Mouse (Mus musculus): ENCODE data around the gene Rps2. TPM values are rescaled to one million over a fixed set of nuclear protein-coding genes. Genes with fewer than 3 reads are reported as not detected.
A peak's percentile ranks its signal among the peaks of the same experiment; 100 is the strongest.

The Rps2 gene
- total and polyA plus RNA-seq, 3 experiments = 1,852 to 4,516 TPM; not detected in 1

- peak; percentile 32; the same call in 1 of the 2 replicates for TF ChIP-seq SMC3 (IDR thresholded peaks at IDR 0.05; ENCODE audit: low read depth, low read length)
- TF ChIP-seq POLR2AphosphoS5 (IDR thresholded peaks at IDR 0.05; ENCODE audit: borderline replicate concordance, low read depth, low read length) = no peak
- peak; percentile 89 to 97 (median 93) for TF ChIP-seq CTCF (IDR thresholded peaks at IDR 0.05 in 2 of 3, conservative IDR thresholded peaks at IDR 0.05 in 1 of 3; ENCODE audit: control insufficient read depth in 1 of 3, insufficient read depth in 1 of 3, low read depth in 2 of 3, low read length in 3 of 3, poor library complexity in 1 of 3, severe bottlenecking in 1 of 3)
- TF ChIP-seq MAZ (IDR thresholded peaks at IDR 0.05; ENCODE audit: low read depth, low read length) = no peak
- TF ChIP-seq RAD21 (IDR thresholded peaks at IDR 0.05; ENCODE audit: low read depth, low read length) = no peak
- TF ChIP-seq JUND (IDR thresholded peaks at IDR 0.05; ENCODE audit: low read depth, low read length) = no peak
- peak; percentile 94 for TF ChIP-seq NELFE (IDR thresholded peaks at IDR 0.05; ENCODE audit: low read depth, low read length)
- TF ChIP-seq ELF1 (IDR thresholded peaks at IDR 0.05; ENCODE audit: low read depth, low read length) = peak; percentile 61
- TF ChIP-seq KAT2A (conservative IDR thresholded peaks at IDR 0.05; ENCODE audit: low read depth, low read length) = no peak; the same call in 1 of the 2 replicates
- TF ChIP-seq SIN3A (IDR thresholded peaks at IDR 0.05; ENCODE audit: low read length) = peak; percentile 82
- peak; percentile 73 to 96; a peak in 3 of 4 replicates for TF ChIP-seq POLR2A (IDR thresholded peaks at IDR 0.05; ENCODE audit: control insufficient read depth in 1 of 2, insufficient read depth in 1 of 2, low read depth in 1 of 2, low read length in 2 of 2, poor library complexity in 1 of 2)
- no peak for TF ChIP-seq USF2 (IDR thresholded peaks at IDR 0.05; ENCODE audit: borderline replicate concordance in 1 of 2, insufficient read depth in 1 of 2, low read depth in 1 of 2, low read length in 2 of 2)
- 0 out of 2 replicates have a peak, but pooled peaks have one; percentile 21 for TF ChIP-seq MYC (IDR thresholded peaks at IDR 0.05; ENCODE audit: low read depth, low read length)
- no peak for TF ChIP-seq ZNF384 (IDR thresholded peaks at IDR 0.05; ENCODE audit: low read depth, low read length)
Measured at GRCm38 (mm10) chr17:24724184-24724583, 6.3 kb downstream of the Rps2 start, which contains the start of gene Ndufb10 (continued).

DNA sequence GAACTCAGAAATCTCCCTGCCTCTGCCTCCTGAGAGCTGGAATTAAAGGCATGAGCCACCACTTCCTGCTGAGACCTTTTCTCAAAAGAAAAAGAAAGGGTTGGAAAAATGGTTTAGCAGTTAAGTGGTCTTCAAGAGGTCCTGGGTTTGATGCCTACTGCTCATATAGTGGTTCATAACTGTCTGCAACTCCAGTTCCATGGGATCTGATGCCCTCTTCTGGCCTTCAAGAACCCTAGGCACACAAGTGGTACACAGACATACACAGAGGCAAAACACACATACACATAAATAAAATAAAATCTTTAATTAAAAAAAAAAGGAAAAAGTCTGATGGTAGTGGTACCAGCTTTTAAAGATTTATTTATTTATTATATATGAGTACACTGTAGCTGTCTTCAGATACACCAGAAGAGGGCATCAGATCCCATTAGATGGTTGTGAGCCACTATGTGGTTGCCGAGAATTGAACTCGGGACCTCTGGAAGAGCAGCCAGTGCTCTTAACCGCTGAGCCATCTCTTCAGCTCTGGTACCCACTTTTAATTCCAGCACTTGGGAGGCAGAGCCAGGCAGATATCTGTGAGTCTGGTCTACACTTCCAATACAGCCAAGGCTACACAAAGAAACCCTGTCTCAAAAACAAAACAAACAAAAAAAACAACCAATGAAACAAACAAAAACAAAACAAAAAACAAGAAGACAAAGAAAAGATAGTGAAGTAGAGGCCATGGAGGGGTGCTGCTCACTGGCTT, 7.9 kb downstream of the Rps2 start:
- no peak overlapping the region for H3K27ac ChIP-seq (ENCODE audit: control insufficient read depth, low read depth, low read length)
- no peak overlapping the region for H3K9ac ChIP-seq (ENCODE audit: control insufficient read depth, low read depth, low read length, poor library complexity, severe bottlenecking)
- no peaks in the 10 kb centered on the region for H3K9me3 ChIP-seq (replicated peaks; ENCODE audit: insufficient read depth, low read length)
- H3K4me1 ChIP-seq (ENCODE audit: control insufficient read depth in 1 of 2, insufficient read depth in 2 of 2, low read length in 2 of 2) = peaks cover 0 to 12% of the 10 kb centered on the region in 2 experiments; a peak in 3 of 4 replicates
- peaks cover 5 to 10% of the 10 kb centered on the region in 2 experiments; a peak in 2 of 4 replicates for H3K36me3 ChIP-seq (ENCODE audit: control insufficient read depth in 1 of 2, insufficient read depth in 2 of 2, low read length in 2 of 2)
- H3K4me3 ChIP-seq (ENCODE audit: control insufficient read depth in 1 of 2, insufficient read depth in 1 of 2, low read depth in 2 of 2, low read length in 2 of 2) = no peak overlapping the region
- H3K79me2 ChIP-seq (ENCODE audit: control insufficient read depth, insufficient read depth, low read length, poor library complexity) = peaks cover 28% of the 10 kb centered on the region
- TF ChIP-seq SMC3 (IDR thresholded peaks at IDR 0.05; ENCODE audit: low read depth, low read length) (0 out of 2 replicates have a peak, but pooled peaks have one; percentile 11), KAT2A (conservative IDR thresholded peaks at IDR 0.05; ENCODE audit: low read depth, low read length) (no peak), CTCF (IDR thresholded peaks at IDR 0.05 in 2 of 3, conservative IDR thresholded peaks at IDR 0.05 in 1 of 3; ENCODE audit: control insufficient read depth in 1 of 3, insufficient read depth in 1 of 3, low read depth in 2 of 3, low read length in 3 of 3, poor library complexity in 1 of 3, severe bottlenecking in 1 of 3) (peak in 2 of 3 experiments; percentile 11 to 28; a peak in 2 of 6 replicates), TBP (IDR thresholded peaks at IDR 0.05; ENCODE audit: low read depth, low read length) (peak; percentile 94)
- no peak for DNase-seq (ENCODE audit: low read depth, low spot score)
- H3K27me3 ChIP-seq (ENCODE audit: control insufficient read depth in 1 of 2, insufficient read depth in 2 of 2, low read length in 2 of 2) = no peaks in the 10 kb centered on the region

DNA sequence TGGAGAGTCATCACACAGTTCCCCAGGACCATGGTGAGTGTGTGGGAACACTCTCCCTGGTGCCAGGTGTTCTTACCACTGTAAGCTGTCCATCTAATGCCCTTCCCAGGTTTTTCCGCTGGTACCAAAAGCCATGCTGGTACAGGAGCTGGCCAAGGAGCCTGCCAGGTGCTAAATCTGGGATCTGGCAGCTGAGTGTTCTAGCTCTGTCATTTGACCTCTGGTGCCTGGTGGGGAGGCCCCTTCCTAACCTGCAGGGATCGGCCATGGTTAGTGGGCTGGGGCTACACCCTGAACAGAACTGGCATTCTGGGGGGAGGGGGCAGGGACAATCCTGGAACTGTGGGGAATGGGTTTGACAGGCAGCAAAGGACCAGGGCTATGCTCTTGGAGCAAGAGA, 9.7 kb downstream of the Rps2 start, which contains the start of gene Rpl3l:
Gene Rpl3l, plus strand, starts transcription at position 203 of the 400 bp plus-strand sequence.
- Histone ChIP-seq H3K27ac (ENCODE audit: control insufficient read depth, low read depth, low read length) (no peak within 1 kb of the TSS), H3K79me2 (ENCODE audit: control insufficient read depth, insufficient read depth, low read length, poor library complexity) (peaks cover 12% of the 10 kb centered on the region), H3K9me3 (replicated peaks; ENCODE audit: insufficient read depth, low read length) (no peaks in the 10 kb centered on the region), H3K9ac (ENCODE audit: control insufficient read depth, low read depth, low read length, poor library complexity, severe bottlenecking) (no peak within 1 kb of the TSS), H3K36me3 (ENCODE audit: control insufficient read depth in 1 of 2, insufficient read depth in 2 of 2, low read length in 2 of 2) (peaks cover 0 to 5% of the 10 kb centered on the region in 2 experiments; a peak in 1 of 4 replicates), H3K27me3 (ENCODE audit: control insufficient read depth in 1 of 2, insufficient read depth in 2 of 2, low read length in 2 of 2) (no peaks in the 10 kb centered on the region), H3K4me3 (ENCODE audit: control insufficient read depth in 1 of 2, insufficient read depth in 1 of 2, low read depth in 2 of 2, low read length in 2 of 2) (no peak within 1 kb of the TSS), H3K4me1 (ENCODE audit: control insufficient read depth in 1 of 2, insufficient read depth in 2 of 2, low read length in 2 of 2) (peaks cover 0 to 12% of the 10 kb centered on the region in 2 experiments; a peak in 3 of 4 replicates)
- TF ChIP-seq USF2 (IDR thresholded peaks at IDR 0.05; ENCODE audit: borderline replicate concordance in 1 of 2, insufficient read depth in 1 of 2, low read depth in 1 of 2, low read length in 2 of 2) = no peak
- TF ChIP-seq MAZ (IDR thresholded peaks at IDR 0.05; ENCODE audit: low read depth, low read length) = no peak
- TF ChIP-seq POLR2AphosphoS5 (IDR thresholded peaks at IDR 0.05; ENCODE audit: borderline replicate concordance, low read depth, low read length) = no peak
- no peak for TF ChIP-seq NRF1 (IDR thresholded peaks at IDR 0.05; ENCODE audit: insufficient read depth, low read depth, low read length, poor library complexity, severe bottlenecking)
- TF ChIP-seq TBP (IDR thresholded peaks at IDR 0.05; ENCODE audit: low read depth, low read length) = no peak
- TF ChIP-seq ZKSCAN1 (IDR thresholded peaks at IDR 0.05; ENCODE audit: low read depth, low read length) = no peak
- no peak for TF ChIP-seq POLR2AphosphoS2 (IDR thresholded peaks at IDR 0.05; ENCODE audit: low read length)
- TF ChIP-seq MYC (IDR thresholded peaks at IDR 0.05; ENCODE audit: low read depth, low read length) = no peak
- no peak for TF ChIP-seq MAFK (IDR thresholded peaks at IDR 0.05; ENCODE audit: borderline replicate concordance, low read depth, low read length)
- TF ChIP-seq TCF12 (IDR thresholded peaks at IDR 0.05; ENCODE audit: low read depth, low read length) = no peak
- TF ChIP-seq HCFC1 (IDR thresholded peaks at IDR 0.05; ENCODE audit: low read depth, low read length) = no peak
- no peak for TF ChIP-seq ELF1 (IDR thresholded peaks at IDR 0.05; ENCODE audit: low read depth, low read length)
- no peak for TF ChIP-seq GATA1 (IDR thresholded peaks at IDR 0.05; ENCODE audit: low read depth, low read length)
- no peak for TF ChIP-seq NELFE (IDR thresholded peaks at IDR 0.05; ENCODE audit: low read depth, low read length)
- no peak for TF ChIP-seq UBTF (IDR thresholded peaks at IDR 0.05; ENCODE audit: borderline replicate concordance, insufficient read depth, low read depth, low read length)
- no peak for DNase-seq (ENCODE audit: low read depth, low spot score)
